Mouse (Mus musculus): ENCODE measurements at regions not wholly inside any gene's neighbourhood (a gene's known extent, or its start where the extent isn't known, plus 50 kb on each side); places are given as distances from the start of the nearest gene placed in this dataset.

- no peak for DNase-seq
Measured at GRCm38 (mm10) chr2:43455158-43455873, 99.8 kb upstream of the Kynu start.

GRCm38 (mm10) chr2:43469161-43469560 lies 86.0 kb upstream of the Kynu start:
- DNase-seq = no peak

GRCm38 (mm10) chr2:43469893-43470292 lies 85.2 kb upstream of the Kynu start:
- DNase-seq = no peak

GRCm38 (mm10) chr2:43478494-43478893 lies 76.6 kb upstream of the Kynu start:
- DNase-seq = no peak

GRCm38 (mm10) chr2:43479871-43480270 lies 75.3 kb upstream of the Kynu start:
- no peak for DNase-seq

Measured in heart, adult 11 months (tissue).